Mouse (Mus musculus): ENCODE measurements around the gene Lrch1.

Lrch1 gene

GRCm38 (mm10) chr14:74947376-74948013 is at the start of gene Lrch1:
Gene Lrch1, minus strand, starts transcription at chr14:74947876.
- peak; percentile 65 to 80 for DNase-seq (ENCODE audit: low spot score in 2 of 2)

GRCm38 (mm10) chr14:74997041-74997440 is 49.4 kb upstream of the Lrch1 start:
- no peak for DNase-seq (ENCODE audit: low spot score in 2 of 2)

DNA sequence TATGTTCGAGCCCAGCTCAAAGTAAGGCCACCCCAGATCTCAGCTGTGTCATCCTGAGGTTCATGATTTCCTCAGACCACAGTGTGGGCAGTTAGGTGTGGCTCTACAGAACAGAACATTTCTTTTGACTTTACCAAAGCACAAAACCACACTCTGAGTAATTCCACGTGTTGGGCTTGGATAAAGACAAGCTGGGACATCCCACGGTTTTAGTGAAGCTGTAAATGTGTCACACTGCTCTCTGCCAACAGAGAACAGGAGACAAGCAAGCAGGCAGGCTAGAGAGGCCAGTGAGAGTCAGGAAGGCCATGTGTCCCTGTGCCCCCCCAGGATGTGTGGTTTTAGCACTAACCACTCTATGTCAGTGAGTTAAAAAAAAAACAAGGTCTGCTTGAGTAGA is 48.9 kb upstream of the Lrch1 start:
- DNase-seq (ENCODE audit: low spot score in 2 of 2), result no peak

DNA sequence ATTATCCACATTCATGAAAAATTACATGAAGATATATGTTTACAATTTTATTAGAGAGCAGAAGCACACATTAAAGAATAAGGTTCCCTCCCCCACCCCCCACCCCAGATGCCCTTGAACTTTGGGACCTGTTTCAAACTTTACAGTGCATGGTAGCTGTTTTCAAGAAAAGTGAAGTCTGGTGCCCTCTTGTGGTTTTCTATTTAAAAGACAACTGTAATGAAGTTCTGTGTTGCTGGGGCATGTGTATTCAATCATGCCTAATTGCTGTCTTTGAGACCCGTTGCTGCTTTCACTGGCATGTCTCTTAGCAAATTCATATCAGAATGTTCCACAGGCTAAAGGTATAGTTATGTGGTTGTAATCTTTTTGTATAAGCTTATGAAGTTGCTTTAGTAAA is 42.8 kb upstream of the Lrch1 start:
- DNase-seq (ENCODE audit: low spot score in 2 of 2), result no peak

- DNase-seq (ENCODE audit: low spot score in 2 of 2), result no peak
Observed at GRCm38 (mm10) chr14:74989909-74990308, 42.2 kb upstream of the Lrch1 start.

- no peak for DNase-seq (ENCODE audit: low spot score in 2 of 2)
Observed at GRCm38 (mm10) chr14:74989322-74989721, 41.6 kb upstream of the Lrch1 start.

- DNase-seq (ENCODE audit: low spot score in 2 of 2), result no peak
Observed at GRCm38 (mm10) chr14:74986527-74986926, 38.9 kb upstream of the Lrch1 start.

DNA sequence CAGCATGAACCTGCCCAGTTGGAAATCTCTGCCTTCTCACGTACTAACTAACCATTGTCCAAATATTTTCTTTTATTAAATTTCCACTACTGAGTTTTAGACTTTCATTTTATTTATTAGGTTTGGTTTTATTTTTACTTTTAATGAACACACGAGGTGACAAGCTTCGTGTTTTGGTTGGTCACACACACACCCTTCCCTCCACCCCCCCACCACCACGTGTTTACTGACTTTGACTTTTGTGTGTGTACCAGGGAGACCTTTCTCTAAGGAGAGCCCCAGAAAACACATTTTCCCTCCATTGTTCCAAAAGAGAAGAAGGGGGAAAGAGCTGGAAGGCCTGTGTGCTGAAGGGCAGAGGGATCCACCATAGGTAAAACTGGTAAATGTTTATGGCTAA is 38.0 kb upstream of the Lrch1 start:
- DNase-seq (ENCODE audit: low spot score in 2 of 2), result no peak

DNA sequence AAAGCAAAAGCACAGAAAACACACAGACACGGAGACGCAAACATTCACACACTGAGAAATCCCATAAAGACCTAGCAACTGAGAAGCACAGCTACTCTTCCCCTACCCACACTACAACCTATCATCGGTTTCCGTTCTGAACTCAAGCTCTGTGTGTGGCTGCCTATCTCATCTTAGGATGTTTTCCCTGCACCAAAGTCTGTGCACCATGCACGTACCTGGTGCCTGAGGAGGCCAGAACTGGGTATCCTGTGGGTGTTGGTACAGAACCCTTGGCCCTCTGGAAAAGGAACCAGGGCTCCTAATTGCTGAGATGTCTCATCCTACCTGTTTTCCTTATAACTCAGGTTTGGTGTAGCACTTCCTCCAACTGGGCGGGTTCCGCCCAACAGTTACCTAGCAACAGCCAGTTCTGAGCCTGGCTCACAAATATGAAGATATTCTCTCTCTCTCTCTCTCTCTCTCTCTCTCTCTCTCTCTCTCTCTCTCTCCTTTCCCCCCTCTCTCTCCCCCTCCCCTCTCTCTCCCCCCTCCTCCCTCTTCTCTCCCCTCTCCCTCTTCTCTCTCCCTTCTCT is 37.2 kb upstream of the Lrch1 start:
- no peak for DNase-seq (ENCODE audit: low spot score in 2 of 2)

DNA sequence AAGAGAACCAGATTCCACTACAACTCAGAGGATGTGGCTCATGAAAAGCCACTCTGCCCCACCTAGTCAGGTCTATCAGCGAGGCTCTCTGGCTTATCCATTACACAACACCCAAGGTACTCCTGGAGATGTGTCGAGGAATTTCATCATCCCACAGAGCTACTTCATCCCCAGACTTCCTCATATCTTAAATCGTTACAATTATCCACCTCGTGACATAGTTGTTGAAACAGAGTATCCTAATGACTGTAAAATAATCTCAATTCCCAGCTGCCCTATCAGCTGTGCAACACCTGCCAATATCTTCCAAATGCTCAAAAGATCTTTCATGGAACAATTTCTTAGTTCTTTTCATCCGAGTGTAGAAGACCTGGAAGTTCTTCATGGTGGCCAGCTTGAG is 35.4 kb upstream of the Lrch1 start:
- no peak for DNase-seq (ENCODE audit: low spot score in 2 of 2)

DNA sequence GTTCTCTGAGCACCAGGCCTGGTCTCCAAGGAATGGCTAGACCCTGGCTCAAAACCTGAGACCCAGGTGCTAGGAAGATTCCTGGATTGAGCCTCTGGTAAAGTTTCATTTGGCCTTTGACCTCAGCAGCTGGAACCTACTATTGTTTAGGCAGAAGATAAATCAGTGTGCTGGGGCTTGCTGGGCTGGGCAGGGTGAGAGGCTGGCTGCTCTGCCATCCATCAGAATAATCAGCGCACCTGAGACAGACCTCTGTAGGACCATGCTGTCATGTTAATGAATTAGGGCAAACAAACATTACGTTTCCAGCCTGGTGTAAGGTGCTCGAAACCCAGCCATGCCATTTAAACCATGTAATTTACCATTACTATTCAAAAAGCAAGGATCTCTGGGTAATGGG is 33.3 kb upstream of the Lrch1 start:
- no peak for DNase-seq (ENCODE audit: low spot score in 2 of 2)

GRCm38 (mm10) chr14:74976972-74977371 is 29.3 kb upstream of the Lrch1 start:
- no peak for DNase-seq (ENCODE audit: low spot score in 2 of 2)

DNA sequence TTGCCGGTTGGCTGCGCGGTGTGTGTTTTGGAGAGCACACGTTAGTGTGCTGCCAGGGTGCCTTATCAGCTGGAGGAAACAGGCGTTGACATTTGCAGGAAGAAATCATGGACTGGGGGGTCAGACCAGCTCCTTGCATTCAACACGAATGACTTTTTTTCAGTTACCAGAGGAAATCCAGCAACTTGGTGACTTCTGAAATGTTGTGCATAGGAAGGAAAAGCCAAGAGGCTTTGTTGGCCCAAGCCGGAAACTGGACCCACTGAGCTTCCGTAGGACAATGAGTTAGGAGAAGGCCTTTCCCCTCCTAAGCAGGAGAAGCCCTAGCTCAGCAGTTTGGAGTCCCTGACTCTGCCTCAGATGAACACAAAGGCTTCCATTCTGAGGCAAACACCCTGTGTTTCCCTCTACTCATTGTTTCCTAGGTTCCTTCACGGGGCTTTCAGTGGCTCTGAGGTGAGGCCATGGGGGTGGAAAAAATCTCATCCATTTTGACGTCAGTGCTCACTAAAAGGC is 26.5 kb upstream of the Lrch1 start:
- DNase-seq (ENCODE audit: low spot score in 2 of 2), result no peak

DNA sequence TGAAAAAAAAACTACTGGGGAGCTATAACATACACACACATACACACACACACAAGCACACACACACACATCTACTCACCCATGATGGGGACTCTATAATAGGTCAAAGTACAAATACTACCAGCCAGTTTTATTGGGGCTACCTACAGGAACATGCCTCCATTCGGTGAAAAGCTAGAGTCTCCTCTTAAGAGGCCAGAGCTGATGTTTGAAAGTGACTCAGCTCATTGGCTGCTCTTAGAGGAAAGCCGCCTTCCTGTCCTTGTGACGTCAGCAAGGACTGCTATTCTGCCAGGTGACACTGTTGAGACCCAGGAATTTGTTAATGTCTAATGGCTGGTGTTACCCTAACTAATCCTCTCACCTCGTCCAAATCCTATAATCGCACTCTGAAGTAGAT is 25.0 kb upstream of the Lrch1 start:
- DNase-seq (ENCODE audit: low spot score in 2 of 2), result no peak

GRCm38 (mm10) chr14:74972216-74972615 is 24.5 kb upstream of the Lrch1 start:
- no peak for DNase-seq (ENCODE audit: low spot score in 2 of 2)

DNA sequence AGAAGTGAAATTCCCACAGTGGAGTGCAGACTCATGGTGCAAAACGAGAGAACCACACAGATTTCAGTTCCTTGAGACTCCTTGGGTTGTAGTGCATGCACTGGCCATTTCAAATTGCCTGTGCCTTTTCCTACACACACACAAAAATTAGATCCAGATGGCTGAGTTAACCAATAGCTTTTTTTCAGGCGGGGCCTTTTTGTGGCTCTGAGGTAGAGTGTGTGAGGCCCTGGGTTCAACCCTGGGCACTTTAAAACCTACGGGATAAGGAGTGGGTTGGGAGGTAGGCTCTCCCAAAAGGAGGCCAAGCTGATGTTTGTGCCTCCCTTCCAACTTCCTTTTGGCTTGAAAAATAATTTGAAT is 15.7 kb upstream of the Lrch1 start:
- DNase-seq (ENCODE audit: low spot score in 2 of 2), result no peak

DNA sequence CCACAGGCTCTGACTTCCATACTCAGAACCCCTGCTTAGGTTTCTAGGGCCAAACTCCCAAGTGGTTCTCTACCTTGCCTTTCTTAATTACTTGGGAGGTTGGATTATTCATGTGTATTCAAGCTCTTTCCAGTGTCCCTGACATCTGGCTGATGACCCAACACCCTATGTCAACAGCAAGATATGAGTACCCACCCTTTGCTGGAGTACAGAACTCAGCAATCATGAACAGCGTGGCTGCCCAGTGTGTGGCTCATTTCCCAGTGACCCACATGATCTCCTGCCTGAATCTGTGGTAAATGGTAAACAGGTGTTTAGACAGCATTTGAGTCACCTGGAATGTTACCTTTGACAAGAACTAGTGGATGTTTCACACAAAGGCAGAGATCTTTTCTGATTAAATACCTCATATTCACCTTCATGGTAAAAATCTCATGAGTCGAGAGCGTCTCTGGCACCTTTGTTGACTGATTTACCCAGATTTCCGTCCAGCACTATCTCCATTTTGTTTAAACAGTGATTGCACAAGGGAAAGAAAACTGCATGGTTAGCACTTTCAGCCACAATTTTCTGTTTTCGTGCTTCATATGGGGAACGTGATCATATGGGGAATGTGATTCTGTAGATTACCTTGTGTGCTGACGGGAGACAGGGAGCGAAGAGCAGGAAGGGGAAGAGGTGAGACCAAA is 15.2 kb upstream of the Lrch1 start:
- no peak for DNase-seq (ENCODE audit: low spot score in 2 of 2)

DNA sequence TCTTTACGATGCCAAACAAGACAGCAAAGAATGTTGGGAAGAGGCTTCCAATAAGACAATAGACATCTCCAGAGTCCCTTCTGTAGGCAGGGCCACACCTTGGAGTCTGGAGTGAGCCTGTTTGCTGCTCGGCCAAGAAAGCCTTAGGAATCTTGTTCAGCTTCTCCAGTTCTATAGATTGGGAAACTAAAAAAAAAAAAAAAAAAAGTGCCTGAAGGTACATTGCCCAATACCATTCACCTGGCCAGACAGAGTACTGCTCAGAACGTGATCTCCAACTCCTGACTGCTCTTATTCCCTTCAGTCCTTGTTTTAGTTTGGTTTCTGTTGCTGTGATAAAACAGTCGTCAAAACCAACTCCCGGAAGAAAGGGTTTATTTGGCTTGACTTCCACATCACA is 12.9 kb upstream of the Lrch1 start:
- DNase-seq (ENCODE audit: low spot score in 2 of 2), result no peak

DNA sequence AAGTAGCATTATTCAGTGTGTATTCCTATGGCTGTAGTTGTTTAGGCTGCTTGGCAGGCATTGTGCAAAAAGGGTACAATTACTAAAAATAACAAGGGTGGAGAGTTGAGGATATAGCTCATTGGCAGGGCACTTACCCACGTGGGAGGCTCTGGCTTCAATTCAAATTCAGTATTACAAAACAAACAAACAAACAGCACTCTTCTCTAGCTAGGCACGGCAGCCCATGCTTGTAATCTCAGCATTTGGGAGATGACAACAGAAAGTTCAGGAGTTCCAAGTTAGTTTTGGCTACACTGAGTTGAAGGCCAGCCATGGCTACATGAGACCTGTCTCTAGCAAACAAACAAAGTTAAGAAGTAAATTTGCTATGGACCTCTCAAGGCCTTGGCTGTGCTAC is 9.0 kb upstream of the Lrch1 start:
- no peak for DNase-seq (ENCODE audit: low spot score in 2 of 2)

DNA sequence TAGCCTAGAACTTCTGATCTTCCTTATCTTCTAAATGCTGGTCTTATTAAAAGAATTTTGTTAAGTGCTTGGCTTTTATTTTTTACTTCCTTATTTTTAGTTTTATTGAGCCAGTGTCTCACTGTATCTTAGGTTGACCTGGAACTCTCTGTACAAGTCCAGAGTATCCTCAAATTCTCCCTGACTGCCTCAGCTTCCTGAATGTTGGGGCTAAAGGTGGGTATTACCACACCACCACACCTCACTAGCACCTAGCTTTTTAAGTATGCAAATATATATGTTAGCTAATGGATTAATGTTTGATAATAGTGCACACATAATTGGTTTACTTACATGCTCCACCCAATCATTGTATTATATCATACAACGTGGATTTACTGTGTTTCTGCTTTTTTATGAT is 8.6 kb upstream of the Lrch1 start:
- DNase-seq (ENCODE audit: low spot score in 2 of 2), result no peak

GRCm38 (mm10) chr14:74948426-74949240 is 957 bp upstream of the Lrch1 start:
- DNase-seq (ENCODE audit: low spot score in 2 of 2), result peak; percentile 34 to 59

DNA sequence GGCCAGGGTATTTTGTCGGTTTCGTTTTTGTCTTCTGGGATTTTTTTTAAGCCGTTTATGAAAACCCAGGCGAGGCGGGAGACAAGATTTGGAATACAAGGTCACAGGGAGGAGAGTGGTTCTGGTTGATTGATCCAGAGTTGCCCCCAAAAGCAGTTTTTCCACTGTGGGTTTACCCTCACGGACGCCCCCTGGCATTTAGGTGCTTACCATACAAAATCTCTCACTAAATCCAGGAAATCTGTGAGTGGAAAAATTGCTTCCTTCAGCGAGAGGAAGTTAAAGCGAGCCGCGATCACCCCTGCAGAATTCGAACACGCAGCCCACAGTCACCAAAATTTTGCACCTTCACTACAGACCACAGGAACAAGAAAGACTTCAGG is 329 bp upstream of the Lrch1 start:
- no peak for DNase-seq (ENCODE audit: low spot score in 2 of 2)

Measured in frontal cortex, postnatal 10 days (tissue).